Mouse (Mus musculus): ENCODE measurements at regions not wholly inside any gene's neighbourhood (a gene's known extent, or its start where the extent isn't known, plus 50 kb on each side); places are given as distances from the start of the nearest gene placed in this dataset.

DNA sequence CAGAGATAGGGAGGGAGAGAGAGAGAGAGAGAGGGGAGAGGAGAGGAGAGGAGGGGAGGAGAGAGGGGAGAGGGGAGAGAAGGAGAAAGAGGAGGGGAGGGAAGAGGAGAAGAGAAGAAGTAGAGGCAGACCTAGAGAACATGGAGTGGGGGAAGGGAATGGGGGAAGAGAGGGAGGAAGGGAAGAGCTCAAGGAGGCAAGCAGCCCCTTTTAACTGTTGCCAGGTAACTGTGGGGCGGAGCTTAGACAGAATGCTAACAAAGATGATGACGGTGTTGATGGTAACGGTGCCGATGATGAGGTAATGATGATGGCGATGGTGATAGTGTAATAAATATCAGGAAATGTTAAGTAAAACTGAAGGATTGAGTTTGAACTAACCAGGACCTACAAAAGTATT lies 90.7 kb downstream of the Barhl2 start:
- TF ChIP-seq TCF12 (IDR thresholded peaks at IDR 0.05; ENCODE audit: insufficient read depth, poor library complexity, severe bottlenecking), result no peak
- TF ChIP-seq USF1 (IDR thresholded peaks at IDR 0.05; ENCODE audit: low read depth), result no peak
- TF ChIP-seq POLR2A (IDR thresholded peaks at IDR 0.05; ENCODE audit: insufficient read length, low read depth), result no peak
- no peak for TF ChIP-seq MAX (IDR thresholded peaks at IDR 0.05; ENCODE audit: low read depth)
- TF ChIP-seq TCF3 (IDR thresholded peaks at IDR 0.05; ENCODE audit: insufficient read length, low read depth), result no peak
- TF ChIP-seq E2F4 (IDR thresholded peaks at IDR 0.05; ENCODE audit: insufficient read depth), result no peak
- no peak for TF ChIP-seq MYOD1 (IDR thresholded peaks at IDR 0.05; ENCODE audit: control insufficient read depth in 1 of 3, insufficient read length in 2 of 3, low read depth in 2 of 3)
- no peak for TF ChIP-seq POLR2AphosphoS2 (IDR thresholded peaks at IDR 0.05; ENCODE audit: insufficient read length, low read depth)
- TF ChIP-seq REST (IDR thresholded peaks at IDR 0.05; ENCODE audit: insufficient read depth, insufficient read length), result no peak
- no peak for TF ChIP-seq MYOG (IDR thresholded peaks at IDR 0.05; ENCODE audit: control insufficient read depth in 1 of 3, insufficient read depth in 1 of 3, insufficient read length in 2 of 3, low read depth in 2 of 3)
- TF ChIP-seq CEBPB (IDR thresholded peaks at IDR 0.05; ENCODE audit: insufficient read depth, poor library complexity, severe bottlenecking), result no peak
- TF ChIP-seq SRF (IDR thresholded peaks at IDR 0.05; ENCODE audit: control insufficient read depth, insufficient read length, low read depth), result no peak
